Mouse (Mus musculus) brain, adult 2 months (tissue): Measurements from ENCODE around the gene Clasp1.

Experiments used
- DNase-seq: peaks from one replicate; pipeline ENCODE4 v3.0.0; 2011; ENCODE audit warnings: low read depth, low spot score

Clasp1 gene

GRCm38 (mm10) chr1:118450891-118451450 is 62.1 kb downstream of the Clasp1 start:
- no peak for DNase-seq

GRCm38 (mm10) chr1:118453577-118453976 is 64.7 kb downstream of the Clasp1 start:
- no peak for DNase-seq

- no peak for DNase-seq
These were observed 66.0 kb downstream of the Clasp1 start for GRCm38 (mm10) chr1:118454817-118455216.

- peak; percentile 74 for DNase-seq
These were observed 68.5 kb downstream of the Clasp1 start for GRCm38 (mm10) chr1:118457256-118457882.

GRCm38 (mm10) chr1:118457883-118458259 is 69.0 kb downstream of the Clasp1 start:
- no peak for DNase-seq

- no peak for DNase-seq
These were observed 69.4 kb downstream of the Clasp1 start for GRCm38 (mm10) chr1:118458279-118458678.

GRCm38 (mm10) chr1:118458963-118459920 is 70.4 kb downstream of the Clasp1 start:
- DNase-seq: peak; percentile 98

GRCm38 (mm10) chr1:118460716-118461115 is 71.9 kb downstream of the Clasp1 start:
- DNase-seq: no peak

- DNase-seq: no peak
These were observed 77.2 kb downstream of the Clasp1 start for GRCm38 (mm10) chr1:118466041-118466440.

GRCm38 (mm10) chr1:118472386-118472785 is 83.5 kb downstream of the Clasp1 start:
- DNase-seq: no peak

- peak; percentile 67 for DNase-seq
These were observed 88.1 kb downstream of the Clasp1 start for GRCm38 (mm10) chr1:118476919-118477318.

- DNase-seq: peak; percentile 27
These were observed 90.4 kb downstream of the Clasp1 start for GRCm38 (mm10) chr1:118479246-118479645.

GRCm38 (mm10) chr1:118480484-118481364 is 91.9 kb downstream of the Clasp1 start:
- DNase-seq: peak; percentile 44

GRCm38 (mm10) chr1:118481365-118481702 is 92.5 kb downstream of the Clasp1 start:
- peak; percentile 48 for DNase-seq

- DNase-seq: peak; percentile 86
These were observed 92.8 kb downstream of the Clasp1 start for GRCm38 (mm10) chr1:118481703-118482102.

- DNase-seq: peak; percentile 50
These were observed 93.6 kb downstream of the Clasp1 start for GRCm38 (mm10) chr1:118482285-118483019.

GRCm38 (mm10) chr1:118483504-118484096 is 94.7 kb downstream of the Clasp1 start:
- DNase-seq: no peak

- peak; percentile 39 for DNase-seq
These were observed 96.7 kb downstream of the Clasp1 start for GRCm38 (mm10) chr1:118485572-118485971.

GRCm38 (mm10) chr1:118486021-118486420 is 97.2 kb downstream of the Clasp1 start:
- DNase-seq: no peak

- peak; percentile 61 for DNase-seq
These were observed 104.0 kb downstream of the Clasp1 start for GRCm38 (mm10) chr1:118492811-118493210.
